ENCODE assay signal across 10 mouse cellular contexts in the genomic region with DNA sequence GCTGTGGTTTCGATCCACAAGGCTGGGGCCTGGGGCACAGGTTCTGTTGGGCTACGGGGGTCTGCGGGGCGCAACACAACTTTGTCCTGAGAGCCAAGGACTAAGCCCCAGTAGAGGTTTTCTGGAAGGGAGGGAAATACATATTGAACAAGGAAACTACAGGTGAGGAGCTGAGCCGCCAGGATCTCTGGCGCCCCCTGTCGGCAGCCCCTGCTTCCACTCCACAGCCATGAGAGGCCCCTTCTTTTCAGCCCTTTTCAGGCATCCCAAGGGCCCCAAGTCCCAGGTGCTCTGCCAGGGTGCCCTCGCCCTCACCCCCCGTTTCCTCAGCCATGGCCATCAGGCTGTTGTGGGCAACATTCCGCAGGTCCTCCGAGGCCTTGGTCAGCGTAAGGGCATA. TPM values are rescaled to one million over a fixed set of nuclear protein-coding genes. Genes with fewer than 3 reads are reported as not detected.
A peak's percentile ranks its signal among the peaks of the same experiment; 100 is the strongest.
DNase-seq lines count a peak whose midpoint lies in the region; ATAC-seq and TF ChIP-seq lines count a peak whose summit lies in the region.
"Not testable (repeated sequence)": the region's sequence is repeated elsewhere in the genome, so short reads cannot be mapped to it uniquely, and the experiment has no call there.
"Had no signal": no experiment of that assay in that cellular context is flagged by ENCODE, and none has a peak within 500 bp of the region (broad histone marks: within the 10 kb centered on the region; RNA-seq: fewer than 3 reads in every experiment).

No protein-coding gene starts in this region.

- H3K36me3 ChIP-seq in CH12.LX (replicated peaks in 1 of 2; ENCODE audit: control insufficient read depth in 1 of 2, insufficient read depth in 1 of 2, low read length in 1 of 2); liver, postnatal 0 days (replicated peaks; ENCODE audit: insufficient read depth, low read length): not testable (repeated sequence)

- H3K9me3 ChIP-seq in CH12.LX (replicated peaks; ENCODE audit: low read length); liver, postnatal 0 days (ENCODE audit: low read length): not testable (repeated sequence)

- not testable (repeated sequence) for H3K4me2 ChIP-seq in CH12.LX (ENCODE audit: insufficient read depth, low read depth, poor library complexity, severe bottlenecking); liver, postnatal 0 days (ENCODE audit: low read depth, low read length)

- H3K27me3 ChIP-seq in CH12.LX (replicated peaks); liver, postnatal 0 days (ENCODE audit: insufficient read depth, low read length): not testable (repeated sequence)

- H3K27ac ChIP-seq in CH12.LX (ENCODE audit: insufficient read depth, low read depth); liver, postnatal 0 days (ENCODE audit: low read depth): not testable (repeated sequence)

- not testable (repeated sequence) for H3K4me1 ChIP-seq in CH12.LX (ENCODE audit: control insufficient read depth in 1 of 2, insufficient read depth in 2 of 2); liver, postnatal 0 days (ENCODE audit: insufficient read depth)

- H3K9ac ChIP-seq in CH12.LX (ENCODE audit: insufficient read depth, low read depth); liver, postnatal 0 days (replicated peaks): not testable (repeated sequence)

- peak; percentile 47 for TF ChIP-seq RAD21 in CH12.LX (IDR thresholded peaks at IDR 0.05; ENCODE audit: low read depth, low read length)

- peak; percentile 29 for DNase-seq in CH12.LX (ENCODE audit: extremely low read depth)
- DNase-seq in adrenal gland, postnatal 25 days: peak; percentile 59
- DNase-seq in heart, adult 18-20 months: peak; percentile 11 to 52
- DNase-seq in kidney, postnatal 14 days: peak; percentile 15
- peak; percentile 67 for DNase-seq in liver, postnatal 0 days
- peak; percentile 66 for DNase-seq in retina, embryonic 14.5 days (ENCODE audit: low spot score)
- DNase-seq in thymus, postnatal 14 days: peak; percentile 41

- TF ChIP-seq CTCF in CH12.LX (conservative IDR thresholded peaks at IDR 0.05 in 1 of 2, IDR thresholded peaks at IDR 0.05 in 1 of 2; ENCODE audit: low read depth in 2 of 2, low read length in 2 of 2): peak; percentile 56 to 68
- peak; percentile 79 for TF ChIP-seq CTCF in liver, postnatal 0 days (IDR thresholded peaks at IDR 0.05; ENCODE audit: low read depth)

- not testable (repeated sequence) for H3K79me2 ChIP-seq in CH12.LX (replicated peaks; ENCODE audit: control insufficient read depth, extremely low read depth, insufficient read depth, poor library complexity, severe bottlenecking)

- H3K4me3 ChIP-seq in CH12.LX (replicated peaks in 1 of 3; ENCODE audit: low read depth in 2 of 3, low read length in 2 of 3, poor library complexity in 1 of 3); liver, postnatal 0 days (ENCODE audit: low read depth, low read length): not testable (repeated sequence)

- in situ Hi-C loops in CH12.LX (cut with MboI; ENCODE audit: low pct_ligation_motif_present, low pct_unique_long_range_greater_than_20kb, low sequenced_read_pairs): loop anchor here (5.0 kb wide), 1 partner anchor 81 kb away; no protein-coding TSS in a partner anchor

- WGBS in liver, postnatal 0 days (ENCODE audit: insufficient replicate concordance): 54% methylated on average over 12 of the region's 12 CpGs

- dilution Hi-C loops in CH12.LX (cut with MboI; ENCODE audit: extremely low pct_ligation_motif_present, extremely low pct_unique_long_range_greater_than_20kb, low sequenced_read_pairs): not testable (repeated sequence)

- ATAC-seq in common myeloid progenitor, adult 5-6 weeks (replicated peaks; ENCODE audit: low read depth, poor library complexity, severe bottlenecking): peak; percentile 35; the same call in 1 of the 2 replicates
- not testable (repeated sequence) for ATAC-seq in liver, postnatal 0 days

- TF ChIP-seq EP300 in CH12.LX (IDR thresholded peaks at IDR 0.05; ENCODE audit: low read length); liver, postnatal 0 days (IDR thresholded peaks at IDR 0.05; ENCODE audit: low read depth): not testable (repeated sequence)

- not testable (repeated sequence) for TF ChIP-seq POLR2A in CH12.LX (IDR thresholded peaks at IDR 0.05; ENCODE audit: low read depth, low read length)

TF ChIP-seq in CH12.LX, 34 proteins besides CTCF, POLR2A, EP300 and RAD21:
- peak; percentile 34 for TF ChIP-seq SMC3 (IDR thresholded peaks at IDR 0.05; ENCODE audit: low read depth, low read length)

RNA-seq across cellular contexts. Expression of a gene that starts 9.4 kb away (rescaled TPM):
- total RNA-seq in CH12.LX (2012; rRNA removed): not detected in 2 replicates
- not detected in 2 replicates for total RNA-seq in CH12.LX (2014; rRNA removed)
- not detected in 2 replicates for polyA plus RNA-seq in CH12.LX (2012; ENCODE audit: insufficient read length, low read depth)
- 6,026 and 7,512 TPM in 2 replicates for total RNA-seq in adrenal gland, postnatal 25 days (2021)
- total RNA-seq in common myeloid progenitor, adult 5-6 weeks (2017): not detected in 2 replicates
- not detected for total RNA-seq in heart, adult 18-20 months (2021)
- polyA plus RNA-seq in liver, postnatal 0 days (2015; fragmentation: Nextera tagmentation; extraction: Ambion mirVana): not detected in 2 replicates
- polyA plus RNA-seq: heart, embryonic 15.5 days; limb, embryonic 13.5 days had no signal

RNA-seq across cellular contexts. Expression of a gene that starts 23.0 kb away (rescaled TPM):
- total RNA-seq in CH12.LX (2012; rRNA removed): 27.7 and 32.9 TPM in 2 replicates
- total RNA-seq in CH12.LX (2014; rRNA removed): 21.2 and 22.6 TPM in 2 replicates
- 37.1 and 41.3 TPM in 2 replicates for polyA plus RNA-seq in CH12.LX (2012; ENCODE audit: insufficient read length, low read depth)
- total RNA-seq in adrenal gland, postnatal 25 days (2021): 45.1 and 45.5 TPM in 2 replicates
- total RNA-seq in common myeloid progenitor, adult 5-6 weeks (2017): 10.0 and 32.9 TPM in 2 replicates
- 1 to 10 TPM; 8.5 to 9.5 TPM for total RNA-seq in heart, adult 18-20 months (2021)
- 12.6 and 13.1 TPM in 2 replicates for polyA plus RNA-seq in liver, postnatal 0 days (2015; fragmentation: Nextera tagmentation; extraction: Ambion mirVana)

RNA-seq across cellular contexts. Expression of a gene that starts 23.1 kb away (rescaled TPM):
- total RNA-seq in CH12.LX (2012; rRNA removed) (16.3 and 17.2 TPM in 2 replicates), CH12.LX (2014; rRNA removed) (6.3 and 10.0 TPM in 2 replicates)
- polyA plus RNA-seq in CH12.LX (2012; ENCODE audit: insufficient read length, low read depth): 26.9 and 31.6 TPM in 2 replicates
- total RNA-seq in adrenal gland, postnatal 25 days (2021): 54.8 and 65.0 TPM in 2 replicates
- total RNA-seq in common myeloid progenitor, adult 5-6 weeks (2017): 21.2 and 27.9 TPM in 2 replicates
- 10 to 100 TPM in 1 of 2 experiments, 1 to 10 TPM in 1; 9.8 to 13.3 TPM for total RNA-seq in heart, adult 18-20 months (2021)
- polyA plus RNA-seq in liver, postnatal 0 days (2015; fragmentation: Nextera tagmentation; extraction: Ambion mirVana): 17.6 and 19.2 TPM in 2 replicates

RNA-seq across cellular contexts. Expression of a gene that starts 36.3 kb away (rescaled TPM):
- 50.5 and 52.9 TPM in 2 replicates for total RNA-seq in CH12.LX (2012; rRNA removed)
- total RNA-seq in CH12.LX (2014; rRNA removed): 22.0 and 26.1 TPM in 2 replicates
- polyA plus RNA-seq in CH12.LX (2012; ENCODE audit: insufficient read length, low read depth): 35.2 and 44.1 TPM in 2 replicates
- total RNA-seq in adrenal gland, postnatal 25 days (2021): 69.2 and 79.3 TPM in 2 replicates
- total RNA-seq in common myeloid progenitor, adult 5-6 weeks (2017): 28.9 and 33.8 TPM in 2 replicates
- total RNA-seq in heart, adult 18-20 months (2021): 10 to 100 TPM; 20.5 to 21.0 TPM
- 14.1 and 15.4 TPM in 2 replicates for polyA plus RNA-seq in liver, postnatal 0 days (2015; fragmentation: Nextera tagmentation; extraction: Ambion mirVana)

RNA-seq across cellular contexts. Expression of a gene that starts 36.4 kb away (rescaled TPM):
- total RNA-seq in CH12.LX (2012; rRNA removed): 55.6 and 60.0 TPM in 2 replicates
- total RNA-seq in CH12.LX (2014; rRNA removed): 38.7 and 39.6 TPM in 2 replicates
- polyA plus RNA-seq in CH12.LX (2012; ENCODE audit: insufficient read length, low read depth): 159 and 177 TPM in 2 replicates
- total RNA-seq in adrenal gland, postnatal 25 days (2021): 57.9 and 61.6 TPM in 2 replicates
- 39.6 and 41.9 TPM in 2 replicates for total RNA-seq in common myeloid progenitor, adult 5-6 weeks (2017)
- total RNA-seq in heart, adult 18-20 months (2021): 10 to 100 TPM; 14.4 to 15.2 TPM
- 26.1 and 26.5 TPM in 2 replicates for polyA plus RNA-seq in liver, postnatal 0 days (2015; fragmentation: Nextera tagmentation; extraction: Ambion mirVana)

Comparison
In these comparisons a context has a peak if more than half of its experiments do, and no peak if none do; other contexts are left out.
1. DNase-seq: peak in every context shown above with its lines; median percentile 67 in liver, postnatal 0 days; 66 in retina, embryonic 14.5 days; 59 in adrenal gland, postnatal 25 days; 41 in thymus, postnatal 14 days; 32 in heart, adult 18-20 months; 29 in CH12.LX; 15 in kidney, postnatal 14 days.
2. RNA of a gene that starts 9.4 kb away (total RNA-seq): 6,026 to 7,512 TPM in adrenal gland, postnatal 25 days; not detected in CH12.LX, not detected in common myeloid progenitor, adult 5-6 weeks and not detected in heart, adult 18-20 months; every median in the first group is over 1,000 times any median in the second.